Mouse (Mus musculus) left cerebral cortex, postnatal 36 days (tissue): ENCODE measurements around the gene Alg10b. TPM values are rescaled to one million over a fixed set of nuclear protein-coding genes. Genes with fewer than 3 reads are reported as not detected.
A peak's percentile ranks its signal among the peaks of the same experiment; 100 is the strongest.
"Not testable (repeated sequence)": the region's sequence is repeated elsewhere in the genome, so short reads cannot be mapped to it uniquely, and the experiment has no call there.

ENCODE experiments used
- DNase-seq, 2 experiments: peaks; one replicate each; pipeline ENCODE4 v3.0.0; 2021 to 2022; ENCODE audit warnings: low spot score in 2 of 2, mixed read lengths in 1 of 2
- intact Hi-C: fragments of 180-260 bp; cut with DNase I; formaldehyde crosslinking; loops from one replicate; pipeline ENCODE4 v1.15.1; 2025
- microRNA-seq: library from miRNA; unstranded; fragments of <30 nt; microRNA quantifications from one replicate; pipeline ENCODE4 v1.2.0, GENCODE M21; 2022
- total RNA-seq, 2 experiments: library from RNA; stranded (reverse); gene quantifications; 2 replicates each; pipeline ENCODE4 v1.2.3; 2021

Gene Alg10b
- total RNA-seq, result 10 to 100 TPM; 26.5 to 29.3 TPM

- DNase-seq, result peak; percentile 75 to 76
- intact Hi-C loops, result no loop called here
Observed at GRCm38 (mm10) chr15:90223969-90224750, at the start of gene Alg10b. Alg10b (plus strand) TSS chr15:90224311.

- DNase-seq, intact Hi-C loops: not testable (repeated sequence)
Observed at GRCm38 (mm10) chr15:90183108-90183507, 41.0 kb upstream of the Alg10b start.

GRCm38 (mm10) chr15:90183511-90183910, 40.6 kb upstream of the Alg10b start:
- intact Hi-C loops, result no loop called here
- no peak for DNase-seq

- intact Hi-C loops, result no loop called here
- DNase-seq, result no peak
Observed at GRCm38 (mm10) chr15:90184743-90185142, 39.4 kb upstream of the Alg10b start.

GRCm38 (mm10) chr15:90189477-90189876, 34.6 kb upstream of the Alg10b start:
- no peak for DNase-seq
- intact Hi-C loops, result no loop called here

GRCm38 (mm10) chr15:90213946-90214345, 10.2 kb upstream of the Alg10b start:
- intact Hi-C loops, result loop anchor here (2.0 to 10.0 kb wide), 2 partner anchors 479 to 591 kb away; no protein-coding TSS in a partner anchor
- no peak for DNase-seq

DNA sequence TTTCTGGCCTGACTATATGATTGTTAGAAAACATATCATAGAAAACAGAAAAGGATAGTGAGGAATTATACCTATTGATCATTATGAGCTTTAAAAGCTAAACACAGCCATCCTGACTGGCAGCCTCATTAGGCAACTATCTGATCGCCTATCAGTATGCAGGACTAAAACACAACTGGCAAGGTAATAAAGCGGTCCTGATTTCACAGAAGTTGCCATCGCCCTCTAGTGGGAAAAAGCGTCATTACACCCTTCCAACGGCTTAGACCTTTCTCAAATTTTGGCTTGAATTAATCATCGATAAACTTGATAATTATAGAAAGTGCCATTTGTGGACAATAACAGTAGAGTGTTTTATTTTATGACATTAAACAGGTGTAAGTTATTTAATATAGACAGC, 9.2 kb upstream of the Alg10b start:
- intact Hi-C loops, result loop anchor here (2.0 to 10.0 kb wide), 2 partner anchors 480 to 592 kb away; no protein-coding TSS in a partner anchor
- peak; percentile 43 to 44 for DNase-seq

- no peak for DNase-seq
- intact Hi-C loops, result no loop called here
Observed at GRCm38 (mm10) chr15:90225058-90225575, 1.0 kb downstream of the Alg10b start.

DNA sequence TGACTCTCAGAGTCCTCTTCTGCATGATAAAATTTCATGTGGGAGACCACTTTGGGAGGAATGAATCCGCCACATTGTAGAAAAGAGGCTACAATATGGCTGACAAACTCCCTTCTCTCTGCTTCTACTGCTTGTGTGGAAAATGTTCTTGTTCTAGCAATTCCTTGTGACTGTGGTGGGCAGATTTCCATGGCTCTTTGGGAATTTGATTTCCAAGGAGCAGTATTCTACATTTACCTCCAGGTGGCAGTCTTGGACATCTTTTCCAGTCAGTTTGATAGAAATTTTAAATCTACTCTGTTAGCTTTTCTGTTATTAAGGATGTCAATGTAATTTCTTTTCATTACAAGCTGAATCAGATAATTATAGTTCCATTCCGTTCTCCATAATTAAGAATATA, 13.5 kb downstream of the Alg10b start:
- intact Hi-C loops, result loop anchor here (2.0 kb wide), 1 partner anchor 693 kb away; no protein-coding TSS in a partner anchor
- DNase-seq, result no peak

GRCm38 (mm10) chr15:90244081-90244480, 20.0 kb downstream of the Alg10b start:
- peak; percentile 34 to 55 for DNase-seq
- intact Hi-C loops, result loop anchor here (10.0 kb wide), 1 partner anchor 361 kb away; no protein-coding TSS in a partner anchor

DNA sequence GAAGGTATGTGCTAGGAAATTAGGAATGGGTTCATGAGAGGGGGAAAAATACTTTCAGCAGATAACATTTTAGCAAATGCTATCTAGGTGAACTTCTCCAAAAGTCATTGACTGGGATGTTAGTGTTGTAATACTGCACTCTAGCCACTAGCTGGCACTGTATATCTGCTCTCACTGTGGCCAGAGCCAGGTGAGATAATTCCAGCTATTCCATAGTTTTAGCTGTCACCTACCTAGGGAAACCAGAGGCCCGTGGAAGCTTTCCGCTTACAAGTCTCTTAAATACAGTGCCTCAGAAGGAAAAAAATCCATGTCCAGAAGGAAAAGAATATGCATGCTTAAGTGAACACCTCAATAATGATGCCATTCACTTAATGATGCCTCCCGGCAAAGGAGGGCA, 25.6 kb downstream of the Alg10b start:
- DNase-seq, result no peak
- intact Hi-C loops, result loop anchor here (2.0 to 10.0 kb wide), 4 partner anchors 255 to 593 kb away; partner anchors contain the start of gene Cpne8

DNA sequence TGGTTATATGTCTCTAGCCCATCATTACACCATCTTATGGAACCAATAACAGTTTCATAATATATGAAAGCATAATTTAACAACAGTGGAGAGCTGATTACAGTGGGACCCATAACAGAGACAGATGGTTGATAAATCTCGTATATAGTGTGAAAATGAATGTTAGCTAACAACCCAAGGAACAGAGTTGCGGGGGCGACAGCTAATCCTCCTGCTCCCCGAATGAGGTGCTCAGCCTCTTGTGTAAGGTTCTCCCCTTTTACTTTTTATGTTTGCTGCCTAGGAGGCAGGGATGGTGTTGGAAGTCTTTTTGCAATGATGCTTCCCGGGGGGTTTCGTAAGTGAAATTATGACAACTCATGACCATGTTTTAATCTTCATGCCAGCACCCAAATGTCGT, 58.8 kb downstream of the Alg10b start:
- intact Hi-C loops, result no loop called here
- DNase-seq, result no peak

Small RNAs within 50 kb of the gene (microRNA-seq; reads per million reads assigned to microRNA genes)
- 0.76 reads per million for gene Mir7648
